Mouse (Mus musculus): ENCODE measurements around the gene Elk4. TPM values are rescaled to one million over a fixed set of nuclear protein-coding genes. Genes with fewer than 3 reads are reported as not detected.

The Elk4 gene
- total RNA-seq (2021): 100 to 1,000 TPM; 105 to 111 TPM
- long read RNA-seq, experiment 1, full-length matches to known transcripts: 1 of 9 reads
- long read RNA-seq, experiment 1, partial matches to known transcripts: 1 of 9 reads
- long read RNA-seq, experiment 1, other reads (novel, unspliced or antisense): 7 of 9 reads
- long read RNA-seq, experiment 2, full-length matches to known transcripts: 2 of 13 reads
- long read RNA-seq, experiment 2, partial matches to known transcripts: 0 of 13 reads
- long read RNA-seq, experiment 2, other reads (novel, unspliced or antisense): 11 of 13 reads

- intact Hi-C loops (cut with DNase I): no loop called here
- DNase-seq: peak; percentile 95 to 96
Measured at GRCm38 (mm10) chr1:132007282-132007815, at the start of gene Elk4. Gene Elk4 (plus strand): TSS chr1:132007607.

DNA sequence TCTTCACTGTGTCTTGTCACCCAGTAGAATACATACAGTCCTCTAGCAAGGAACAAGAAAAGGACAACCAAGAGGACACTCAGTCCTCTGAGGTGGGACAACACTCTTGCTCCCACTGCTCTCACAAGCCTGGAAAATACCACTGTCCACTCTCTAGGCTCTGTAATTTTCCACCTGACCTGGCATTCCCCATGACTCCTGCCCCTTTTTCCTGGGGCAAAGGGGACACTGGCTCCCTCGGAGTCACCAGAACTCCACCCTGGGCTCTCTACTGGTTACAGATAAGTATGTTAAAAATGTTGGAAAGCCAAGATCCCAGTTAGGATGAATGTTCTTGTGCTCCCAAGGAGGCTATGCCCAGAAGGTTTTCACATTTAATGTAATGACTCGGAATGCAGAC is 46.4 kb upstream of the Elk4 start:
- DNase-seq: no peak
- intact Hi-C loops (cut with DNase I): no loop called here

GRCm38 (mm10) chr1:131962606-131963084 is 44.8 kb upstream of the Elk4 start, which contains the start of gene Slc45a3:
Gene Slc45a3 (plus strand): TSS chr1:131962967.
- peak; percentile 60 to 67 for DNase-seq
- intact Hi-C loops (cut with DNase I): no loop called here

DNA sequence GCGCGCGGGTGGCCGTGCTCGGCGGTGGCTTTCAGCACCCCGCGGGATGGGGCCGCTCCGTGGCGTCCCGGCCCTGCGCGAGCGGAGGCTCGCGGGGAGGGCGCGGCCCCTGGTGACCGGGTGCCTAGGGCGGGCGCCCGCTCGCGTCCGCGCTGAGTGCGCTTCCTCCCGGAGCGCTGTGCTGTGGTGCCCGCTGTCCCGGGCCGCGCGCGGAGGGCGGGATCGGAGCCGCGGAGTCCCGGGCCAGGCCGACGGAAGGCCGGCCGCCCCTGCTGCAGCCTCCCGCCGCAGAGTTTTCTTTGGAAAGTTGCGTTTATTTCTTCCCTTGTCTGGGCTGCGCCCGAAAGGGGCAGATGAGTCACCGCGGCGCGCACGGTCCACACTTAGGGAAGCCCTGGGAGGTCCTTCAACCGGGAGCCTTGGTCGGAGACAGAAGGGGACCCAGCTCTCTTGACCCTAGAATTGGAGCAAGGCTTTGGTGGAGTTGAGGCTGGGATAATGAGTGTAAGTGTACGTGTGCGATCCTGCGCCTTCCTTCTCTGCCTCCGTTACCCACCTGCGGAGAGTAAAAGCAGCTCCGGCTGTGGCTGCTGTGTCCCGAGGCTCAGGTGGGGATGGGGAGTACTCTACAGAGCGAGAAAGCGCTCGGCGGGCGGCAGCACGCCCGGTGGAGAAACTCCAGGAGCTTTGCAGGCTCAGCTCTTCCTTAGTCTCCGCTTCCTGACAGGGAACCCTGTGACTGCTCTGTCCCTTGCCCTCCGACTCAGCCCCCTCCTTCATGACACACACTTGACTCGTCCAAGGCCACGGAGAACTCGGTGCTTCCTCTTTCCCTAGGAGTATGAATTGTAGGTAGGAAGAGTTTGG is 44.1 kb upstream of the Elk4 start:
- DNase-seq: peak; percentile 51 to 55
- intact Hi-C loops (cut with DNase I): no loop called here

- peak; percentile 27 to 33 for DNase-seq
Measured at GRCm38 (mm10) chr1:131964100-131964499, 43.3 kb upstream of the Elk4 start.

GRCm38 (mm10) chr1:131964580-131964979 is 42.8 kb upstream of the Elk4 start:
- DNase-seq: no peak
- intact Hi-C loops (cut with DNase I): no loop called here

More at GRCm38 (mm10) chr1:131964100-131964499, 43.3 kb upstream of the Elk4 start:
- intact Hi-C loops (cut with DNase I): no loop called here

GRCm38 (mm10) chr1:131965818-131966217 is 41.6 kb upstream of the Elk4 start:
- intact Hi-C loops (cut with DNase I): no loop called here
- no peak for DNase-seq

GRCm38 (mm10) chr1:131967336-131967735 is 40.1 kb upstream of the Elk4 start:
- intact Hi-C loops (cut with DNase I): no loop called here
- no peak for DNase-seq

GRCm38 (mm10) chr1:131968556-131968955 is 38.9 kb upstream of the Elk4 start:
- intact Hi-C loops (cut with DNase I): no loop called here
- DNase-seq: no peak

GRCm38 (mm10) chr1:131968983-131969382 is 38.4 kb upstream of the Elk4 start:
- intact Hi-C loops (cut with DNase I): no loop called here
- no peak for DNase-seq

- DNase-seq: no peak
- intact Hi-C loops (cut with DNase I): no loop called here
Measured at GRCm38 (mm10) chr1:131969825-131970224, 37.6 kb upstream of the Elk4 start.

DNA sequence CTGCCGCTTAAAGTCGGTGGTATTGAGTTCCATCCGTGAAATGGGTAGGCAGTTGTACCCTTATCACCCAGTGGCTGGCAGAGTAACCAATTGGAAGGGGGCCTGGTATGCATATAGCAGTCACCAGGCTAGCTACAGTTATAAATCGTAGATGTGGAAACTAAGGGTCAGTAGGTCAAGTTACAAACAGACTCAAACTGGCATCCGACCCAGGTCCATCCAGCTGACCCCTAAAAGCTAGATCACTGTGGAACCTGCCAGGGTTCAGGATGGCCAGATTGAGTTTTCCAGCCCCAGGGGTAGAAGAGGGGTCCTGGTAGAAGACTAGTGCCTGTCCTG is 37.1 kb upstream of the Elk4 start:
- intact Hi-C loops (cut with DNase I): no loop called here

DNA sequence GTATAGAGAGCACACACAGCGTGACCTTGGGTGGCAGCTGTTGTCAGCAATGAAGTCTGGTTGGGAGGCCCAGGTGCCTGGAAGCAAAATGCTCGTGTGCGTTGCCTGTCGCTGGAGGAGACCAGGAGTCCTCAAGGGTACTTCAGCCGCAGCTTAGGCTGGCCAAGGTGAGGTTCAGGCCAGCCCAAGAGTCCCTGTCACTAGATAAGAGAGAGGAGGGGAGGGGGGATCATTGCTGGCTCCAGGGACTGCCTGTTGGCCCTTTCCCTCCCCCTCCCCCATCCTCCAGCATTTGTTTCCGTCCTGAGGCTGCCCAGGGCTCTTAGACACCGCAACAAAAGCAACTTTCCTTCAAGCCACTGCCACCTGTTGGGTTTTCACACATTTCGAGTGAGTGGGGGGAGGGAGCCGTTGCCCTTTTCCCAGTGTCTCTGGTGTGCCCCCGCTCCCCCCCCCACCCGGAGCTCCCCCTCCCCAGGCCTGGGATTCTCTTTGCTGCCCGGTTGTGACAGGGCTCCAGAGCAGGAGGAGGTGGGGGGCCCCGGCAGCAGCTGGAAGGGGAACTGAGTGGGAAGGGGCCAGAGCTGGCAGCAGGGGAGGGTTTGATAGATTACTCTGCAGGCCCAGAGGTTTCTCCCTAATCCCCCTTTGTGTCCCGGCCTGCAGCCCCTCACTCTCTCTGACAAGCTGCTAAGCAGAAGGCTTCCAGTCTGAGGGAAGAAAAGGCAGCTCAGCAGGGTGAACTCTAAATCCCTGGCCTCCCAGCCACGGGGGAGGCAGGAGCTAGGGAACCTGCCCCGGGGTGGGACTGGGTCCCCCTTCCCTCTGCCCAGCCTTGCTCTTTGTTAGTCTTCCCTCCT is 36.5 kb upstream of the Elk4 start:
- DNase-seq: no peak
- intact Hi-C loops (cut with DNase I): no loop called here

More for the DNA sequence above, 37.1 kb upstream of the Elk4 start:
- DNase-seq: no peak

GRCm38 (mm10) chr1:131971771-131972497 is 35.5 kb upstream of the Elk4 start:
- DNase-seq: no peak
- intact Hi-C loops (cut with DNase I): no loop called here

GRCm38 (mm10) chr1:131972498-131973334 is 34.7 kb upstream of the Elk4 start:
- intact Hi-C loops (cut with DNase I): no loop called here
- no peak for DNase-seq

- intact Hi-C loops (cut with DNase I): no loop called here
- DNase-seq: no peak
Measured at GRCm38 (mm10) chr1:131973991-131974390, 33.4 kb upstream of the Elk4 start.

DNA sequence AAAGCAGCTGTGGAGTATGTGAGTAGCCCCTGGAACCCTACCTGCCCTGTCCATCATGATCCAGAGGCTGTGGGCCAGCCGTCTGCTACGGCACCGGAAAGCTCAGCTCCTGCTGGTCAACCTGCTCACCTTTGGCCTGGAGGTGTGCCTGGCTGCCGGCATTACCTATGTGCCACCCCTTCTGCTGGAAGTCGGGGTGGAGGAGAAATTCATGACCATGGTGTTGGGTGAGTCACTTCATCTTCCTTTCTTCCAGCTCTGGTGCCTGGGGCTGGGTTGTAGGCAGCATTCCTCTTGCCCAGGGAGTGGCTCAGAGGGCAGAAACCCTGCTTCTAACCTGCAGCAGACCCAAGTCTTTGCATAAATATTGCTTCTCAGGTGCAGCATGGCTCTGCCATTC is 30.5 kb upstream of the Elk4 start:
- DNase-seq: no peak
- intact Hi-C loops (cut with DNase I): no loop called here

- no peak for DNase-seq
- intact Hi-C loops (cut with DNase I): loop anchor here (2.0 to 5.0 kb wide), 2 partner anchors 67 to 70 kb away; partner anchors contain the start of gene Nucks1
Measured at GRCm38 (mm10) chr1:131980471-131980870, 26.9 kb upstream of the Elk4 start.

All from heart, postnatal 14 days (tissue).